Mouse (Mus musculus) forelimb bud, embryonic 11.5 days (tissue): Measurements from ENCODE around the gene Baiap2l1.

ENCODE experiments used
- DNase-seq: peaks from one replicate; pipeline ENCODE4 v3.0.0-alpha.2; 2012; ENCODE audit warnings: low read depth, low spot score

Gene Baiap2l1

DNA sequence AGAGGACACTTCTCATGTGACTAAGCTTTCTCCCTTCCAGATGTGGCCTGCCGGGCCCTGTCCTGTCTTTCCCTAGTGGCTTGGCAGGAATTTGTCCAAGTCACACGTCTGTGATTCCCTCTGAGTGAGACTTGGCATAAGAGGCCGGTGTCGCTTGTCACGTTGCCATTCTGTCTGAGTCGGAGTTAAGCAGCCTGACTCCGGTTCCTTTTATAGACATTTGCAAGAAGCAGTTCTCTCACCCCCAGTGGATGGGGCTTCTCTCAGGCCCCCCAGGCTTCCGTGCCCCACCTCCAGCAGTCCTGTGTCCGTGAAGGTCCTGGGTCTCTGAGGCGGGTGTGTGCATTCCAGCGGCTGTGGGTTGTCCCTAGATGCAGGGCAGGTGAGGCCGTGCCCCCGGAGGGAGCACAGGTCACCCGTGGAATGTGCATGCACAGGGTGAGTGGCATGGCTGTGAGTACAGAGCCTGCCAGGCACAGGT, 99.7 kb downstream of the Baiap2l1 start:
- DNase-seq, result no peak

- no peak for DNase-seq
Observed at GRCm38 (mm10) chr5:144257451-144258110, 100.3 kb downstream of the Baiap2l1 start.

- no peak for DNase-seq
Observed at GRCm38 (mm10) chr5:144256888-144257287, 101.0 kb downstream of the Baiap2l1 start.

GRCm38 (mm10) chr5:144256541-144256870, 101.4 kb downstream of the Baiap2l1 start:
- DNase-seq, result no peak

DNA sequence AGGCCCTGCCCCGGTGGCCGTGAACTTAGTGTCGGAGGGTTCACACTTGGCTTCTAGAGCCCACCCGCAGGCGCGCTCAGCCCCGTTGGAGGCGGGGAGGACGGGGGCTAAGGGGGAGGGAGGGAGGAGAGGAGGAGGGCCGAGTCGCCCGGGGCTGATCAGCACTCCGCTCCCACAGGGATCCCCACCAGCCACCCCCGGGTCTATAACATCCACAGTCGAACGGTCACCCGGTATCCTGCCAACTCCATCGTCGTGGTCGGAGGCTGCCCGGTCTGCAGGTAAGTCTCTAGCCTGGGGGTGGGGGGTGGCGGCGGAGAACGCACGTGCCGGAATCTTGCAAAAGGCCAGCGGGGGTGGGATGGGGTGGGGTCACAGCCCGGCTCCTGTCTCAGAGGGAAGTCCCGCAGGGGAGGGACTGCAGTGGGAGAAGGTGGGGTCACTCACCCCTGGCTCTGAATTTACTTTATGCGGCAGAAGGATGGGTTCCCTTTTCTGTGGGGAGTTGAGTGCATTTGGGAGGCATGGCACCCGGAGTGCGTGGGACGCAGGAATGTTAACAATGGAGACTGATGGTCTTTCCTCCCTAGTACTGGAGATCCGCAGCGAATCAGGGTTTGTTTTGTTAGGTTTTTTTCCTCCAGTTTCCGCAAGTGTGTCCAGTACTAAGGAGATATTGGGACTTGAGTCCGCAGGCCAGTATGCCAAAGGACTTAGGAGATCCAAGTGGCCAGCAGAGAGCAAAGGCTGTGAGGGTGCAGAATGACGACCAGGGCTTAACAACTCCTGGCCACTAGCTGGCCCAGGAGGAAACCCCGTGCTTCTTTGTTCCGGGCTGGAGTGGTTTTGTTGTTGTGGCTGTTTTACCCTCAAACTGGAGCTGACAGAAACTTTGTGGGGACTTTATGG, 102.0 kb downstream of the Baiap2l1 start:
- DNase-seq, result peak; percentile 69

GRCm38 (mm10) chr5:144254811-144255631, 102.9 kb downstream of the Baiap2l1 start:
- peak; percentile 70 for DNase-seq

DNA sequence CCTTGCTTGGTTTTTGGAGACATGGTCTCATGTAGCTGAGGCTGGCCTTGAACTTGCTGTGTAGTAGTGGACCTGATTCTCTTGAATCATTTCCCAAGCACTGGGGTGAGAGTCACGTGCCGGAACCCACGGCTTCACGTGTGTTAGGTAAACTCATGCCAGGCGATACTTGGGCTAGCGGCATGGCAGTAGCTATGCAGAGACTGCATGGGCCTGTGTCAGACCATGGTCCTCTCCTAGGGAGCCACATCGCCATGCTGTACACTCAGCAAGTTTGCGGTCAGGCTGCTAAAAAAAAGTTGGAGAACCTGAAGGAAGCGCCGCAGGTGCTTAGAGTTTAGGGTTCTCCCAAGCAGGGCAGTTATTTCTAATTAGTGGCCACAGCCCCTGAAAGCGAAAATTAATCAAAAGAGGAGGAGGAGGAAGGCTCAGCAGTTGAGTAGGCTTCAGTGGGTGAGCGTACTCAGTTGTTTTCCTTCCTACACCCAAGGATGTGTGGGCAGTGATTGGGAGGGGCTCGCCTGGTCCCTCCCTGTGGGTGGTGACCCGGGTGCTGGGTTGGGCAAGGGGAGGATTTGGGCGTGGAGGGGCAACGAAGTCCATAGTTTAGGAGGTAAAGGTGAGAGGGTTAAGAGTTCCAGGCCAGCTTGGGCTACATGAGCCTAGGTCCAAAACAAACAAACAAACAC, 103.6 kb downstream of the Baiap2l1 start:
- DNase-seq, result no peak

GRCm38 (mm10) chr5:144253212-144253611, 104.7 kb downstream of the Baiap2l1 start:
- DNase-seq, result no peak

- no peak for DNase-seq
Observed at GRCm38 (mm10) chr5:144251876-144252577, 105.9 kb downstream of the Baiap2l1 start.

- no peak for DNase-seq
Observed at GRCm38 (mm10) chr5:144249871-144250270, 108.0 kb downstream of the Baiap2l1 start.

DNA sequence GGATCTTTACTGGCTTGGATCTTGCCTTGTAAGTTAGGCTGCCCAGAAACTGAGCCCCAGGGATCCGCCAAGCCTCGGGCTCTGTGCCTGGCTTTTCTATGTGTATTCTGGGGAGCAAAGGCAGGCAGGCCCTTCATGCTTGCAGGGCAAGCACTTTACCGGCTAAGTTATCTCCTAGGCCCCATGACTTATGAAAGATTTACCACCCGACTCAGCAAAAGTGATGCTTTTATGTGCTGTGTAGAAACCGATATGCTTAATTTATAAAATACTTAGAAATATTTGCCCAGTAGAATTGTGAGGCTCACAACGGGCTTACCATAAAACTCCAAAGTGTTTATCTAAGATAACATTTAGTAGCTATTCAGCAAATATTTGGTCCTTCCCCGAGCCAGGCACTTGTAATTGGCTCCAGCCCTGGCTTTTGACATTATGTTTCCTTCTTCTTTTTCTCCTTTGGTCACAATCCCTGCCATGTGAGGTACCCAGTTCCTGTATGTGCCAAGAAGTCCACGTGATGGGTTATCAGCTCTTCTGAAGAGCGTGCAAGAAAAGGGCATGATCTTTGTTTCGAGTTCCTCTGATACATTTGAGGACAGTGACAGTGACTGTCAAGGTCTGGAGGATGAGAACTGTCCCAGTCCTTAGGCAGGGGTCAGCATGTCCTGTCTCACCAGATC, 109.9 kb downstream of the Baiap2l1 start:
- no peak for DNase-seq

GRCm38 (mm10) chr5:144247307-144247706, 110.6 kb downstream of the Baiap2l1 start:
- no peak for DNase-seq

- no peak for DNase-seq
Observed at GRCm38 (mm10) chr5:144246669-144247068, 111.2 kb downstream of the Baiap2l1 start.

- no peak for DNase-seq
Observed at GRCm38 (mm10) chr5:144245592-144245991, 112.3 kb downstream of the Baiap2l1 start.

DNA sequence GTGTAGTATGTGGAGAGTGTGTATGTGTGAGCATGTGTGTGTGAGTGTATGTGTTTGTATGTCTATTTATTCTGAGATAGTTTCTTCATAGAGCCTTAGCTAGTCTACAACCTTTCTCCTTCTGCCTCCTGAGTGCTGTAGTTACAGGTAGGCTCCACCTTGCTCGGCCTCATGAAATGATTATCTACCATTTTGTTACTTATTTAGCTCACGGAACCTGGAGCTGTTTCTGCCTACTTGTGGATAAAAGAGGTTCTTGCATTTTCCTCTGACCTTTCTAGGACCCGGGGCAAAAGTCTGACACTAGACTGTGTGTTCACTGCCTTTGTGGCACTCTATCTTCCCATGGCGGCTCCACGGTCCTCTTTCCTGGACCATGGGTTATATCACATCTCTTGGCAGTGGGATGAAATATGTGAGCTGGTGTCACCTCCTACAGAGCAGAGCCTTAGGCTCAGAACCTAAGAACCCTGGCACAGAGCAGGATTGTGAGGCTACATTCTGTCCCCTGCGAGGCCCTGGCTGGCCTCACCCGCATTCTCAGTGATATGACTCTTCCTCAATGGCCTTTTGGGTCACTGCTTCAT, 113.9 kb downstream of the Baiap2l1 start, which contains the start of gene Bri3:
Gene Bri3, plus strand, starts transcription at position 537 of the 587 bp plus-strand sequence.
- DNase-seq, result no peak

- DNase-seq, result no peak
Observed at GRCm38 (mm10) chr5:144238969-144239368, 118.9 kb downstream of the Baiap2l1 start.

DNA sequence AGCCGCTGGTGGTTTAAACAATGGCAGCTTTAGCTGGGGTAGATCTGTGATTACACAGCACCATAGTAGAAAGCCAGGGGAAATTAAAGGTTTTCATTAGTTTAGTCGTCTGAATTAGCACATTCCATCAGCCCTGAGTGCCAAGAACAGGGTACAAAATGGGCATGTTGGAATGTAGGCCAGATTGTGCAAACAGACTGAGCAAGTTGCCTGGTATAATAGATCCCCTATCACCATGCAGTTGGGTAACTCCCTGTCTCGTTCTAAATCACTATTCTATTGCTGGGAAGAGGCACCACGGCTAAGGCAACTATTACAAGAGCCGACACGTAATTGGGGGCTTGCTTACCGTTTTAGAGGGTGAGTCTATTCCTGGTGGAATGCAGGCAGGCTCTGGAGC, 123.2 kb downstream of the Baiap2l1 start:
- DNase-seq, result no peak

GRCm38 (mm10) chr5:144234222-144234621, 123.7 kb downstream of the Baiap2l1 start:
- DNase-seq, result no peak

DNA sequence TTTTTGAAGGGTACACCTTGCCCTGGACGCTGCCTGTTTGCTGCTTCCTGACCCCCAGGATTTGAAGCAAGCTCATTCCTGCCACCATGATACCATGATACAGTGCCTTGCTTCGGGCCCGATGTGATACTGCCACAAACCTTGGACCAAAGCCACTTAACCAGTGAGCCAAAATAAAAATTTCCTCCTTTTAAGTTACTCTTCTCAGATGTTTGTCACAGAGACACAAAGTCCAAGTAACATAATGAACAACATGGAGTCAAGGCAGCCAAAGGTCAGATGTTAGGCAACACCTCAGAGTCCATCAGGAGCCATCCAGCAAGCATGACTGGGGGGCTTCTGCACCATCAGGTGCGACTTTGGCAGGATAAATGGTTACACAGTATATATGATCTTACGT, 125.4 kb downstream of the Baiap2l1 start:
- no peak for DNase-seq

GRCm38 (mm10) chr5:144231410-144231809, 126.5 kb downstream of the Baiap2l1 start:
- no peak for DNase-seq
